Mouse (Mus musculus): ENCODE measurements at regions not wholly inside any gene's neighbourhood (a gene's known extent, or its start where the extent isn't known, plus 50 kb on each side); places are given as distances from the start of the nearest gene placed in this dataset.

- TF ChIP-seq CTCF (conservative IDR thresholded peaks at IDR 0.05; ENCODE audit: insufficient read depth, insufficient read length, low read depth, low read length) (no peak), POLR2A (IDR thresholded peaks at IDR 0.05; ENCODE audit: low read depth, low read length) (no peak)
Measured at GRCm38 (mm10) chr9:115457889-115458710, 147.9 kb upstream of the Stt3b start.
